Mouse (Mus musculus): ENCODE measurements around the gene Btbd9.
"Not testable (repeated sequence)": the region's sequence is repeated elsewhere in the genome, so short reads cannot be mapped to it uniquely, and the experiment has no call there.

Btbd9 gene

GRCm38 (mm10) chr17:30553027-30553937, 23.0 kb downstream of the Btbd9 start:
- no peak for DNase-seq

GRCm38 (mm10) chr17:30550774-30551107, 25.5 kb downstream of the Btbd9 start:
- DNase-seq = no peak

GRCm38 (mm10) chr17:30549899-30550773, 26.2 kb downstream of the Btbd9 start:
- DNase-seq = no peak

- peak; percentile 70 for DNase-seq
These were observed 37.2 kb downstream of the Btbd9 start for GRCm38 (mm10) chr17:30539098-30539497.

- no peak for DNase-seq
These were observed 39.6 kb downstream of the Btbd9 start for GRCm38 (mm10) chr17:30536651-30537050.

- no peak for DNase-seq
These were observed 43.2 kb downstream of the Btbd9 start for GRCm38 (mm10) chr17:30533098-30533497.

- DNase-seq = no peak
These were observed 45.7 kb downstream of the Btbd9 start for GRCm38 (mm10) chr17:30530542-30530940.

GRCm38 (mm10) chr17:30529632-30530541, 46.4 kb downstream of the Btbd9 start:
- no peak for DNase-seq

GRCm38 (mm10) chr17:30525405-30526295, 50.6 kb downstream of the Btbd9 start:
- peak; percentile 58 for DNase-seq

GRCm38 (mm10) chr17:30524451-30524850, 51.8 kb downstream of the Btbd9 start:
- DNase-seq = peak; percentile 97

- DNase-seq = peak; percentile 55
These were observed 52.5 kb downstream of the Btbd9 start for GRCm38 (mm10) chr17:30523783-30524182.

GRCm38 (mm10) chr17:30522406-30523078, 53.7 kb downstream of the Btbd9 start:
- peak; percentile 38 for DNase-seq

GRCm38 (mm10) chr17:30519172-30519512, 57.1 kb downstream of the Btbd9 start:
- not testable (repeated sequence) for DNase-seq

GRCm38 (mm10) chr17:30518431-30519171, 57.7 kb downstream of the Btbd9 start:
- DNase-seq = no peak

- no peak for DNase-seq
These were observed 59.5 kb downstream of the Btbd9 start for GRCm38 (mm10) chr17:30516580-30517340.

- no peak for DNase-seq
These were observed 60.9 kb downstream of the Btbd9 start for GRCm38 (mm10) chr17:30515401-30515800.

- no peak for DNase-seq
These were observed 63.3 kb downstream of the Btbd9 start for GRCm38 (mm10) chr17:30513034-30513433.

GRCm38 (mm10) chr17:30512531-30512930, 63.8 kb downstream of the Btbd9 start:
- DNase-seq = no peak

- DNase-seq = no peak
These were observed 64.3 kb downstream of the Btbd9 start for GRCm38 (mm10) chr17:30512007-30512406.

- DNase-seq = no peak
These were observed 64.9 kb downstream of the Btbd9 start for GRCm38 (mm10) chr17:30511399-30511798.

All from cerebellum, adult 9-11 months (tissue).